Mouse (Mus musculus): ENCODE measurements at regions not wholly inside any gene's neighbourhood (a gene's known extent, or its start where the extent isn't known, plus 50 kb on each side); places are given as distances from the start of the nearest gene placed in this dataset.
"Not testable (repeated sequence)": the region's sequence is repeated elsewhere in the genome, so short reads cannot be mapped to it uniquely, and the experiment has no call there.

GRCm38 (mm10) chr12:15449484-15449883, 367.2 kb downstream of the Trib2 start:
- DNase-seq (ENCODE audit: extremely low read depth, insufficient read length, low spot score), result no peak

- no peak for DNase-seq (ENCODE audit: extremely low read depth, insufficient read length, low spot score)
These were observed 400.4 kb downstream of the Trib2 start for GRCm38 (mm10) chr12:15416180-15416766.

- no peak for DNase-seq (ENCODE audit: extremely low read depth, insufficient read length, low spot score)
These were observed 406.3 kb downstream of the Trib2 start for GRCm38 (mm10) chr12:15410419-15410818.

- DNase-seq (ENCODE audit: extremely low read depth, insufficient read length, low spot score), result not testable (repeated sequence)
These were observed 409.1 kb downstream of the Trib2 start for GRCm38 (mm10) chr12:15407577-15407976.

- DNase-seq (ENCODE audit: extremely low read depth, insufficient read length, low spot score), result no peak
These were observed 424.1 kb downstream of the Trib2 start for GRCm38 (mm10) chr12:15392641-15393040.

- DNase-seq (ENCODE audit: extremely low read depth, insufficient read length, low spot score), result no peak
These were observed 428.1 kb downstream of the Trib2 start for GRCm38 (mm10) chr12:15388574-15388973.

GRCm38 (mm10) chr12:15357808-15358207, 458.9 kb downstream of the Trib2 start:
- DNase-seq (ENCODE audit: extremely low read depth, insufficient read length, low spot score), result no peak

- no peak for DNase-seq (ENCODE audit: extremely low read depth, insufficient read length, low spot score)
These were observed 495.8 kb downstream of the Trib2 start for GRCm38 (mm10) chr12:15320697-15321449.

- no peak for DNase-seq (ENCODE audit: extremely low read depth, insufficient read length, low spot score)
These were observed 497.1 kb downstream of the Trib2 start for GRCm38 (mm10) chr12:15319647-15320046.

- no peak for DNase-seq (ENCODE audit: extremely low read depth, insufficient read length, low spot score)
These were observed 521.8 kb downstream of the Trib2 start for GRCm38 (mm10) chr12:15294898-15295297.

- DNase-seq (ENCODE audit: extremely low read depth, insufficient read length, low spot score), result no peak
These were observed 554.6 kb downstream of the Trib2 start for GRCm38 (mm10) chr12:15262165-15262564.

- no peak for DNase-seq (ENCODE audit: extremely low read depth, insufficient read length, low spot score)
These were observed 555.1 kb downstream of the Trib2 start for GRCm38 (mm10) chr12:15261604-15262003.

- no peak for DNase-seq (ENCODE audit: extremely low read depth, insufficient read length, low spot score)
These were observed 555.8 kb downstream of the Trib2 start for GRCm38 (mm10) chr12:15260907-15261415.

- no peak for DNase-seq (ENCODE audit: extremely low read depth, insufficient read length, low spot score)
These were observed 571.8 kb downstream of the Trib2 start for GRCm38 (mm10) chr12:15244966-15245365.

- DNase-seq (ENCODE audit: extremely low read depth, insufficient read length, low spot score), result no peak
These were observed 594.1 kb downstream of the Trib2 start for GRCm38 (mm10) chr12:15222497-15223170.

- no peak for DNase-seq (ENCODE audit: extremely low read depth, insufficient read length, low spot score)
These were observed 598.2 kb downstream of the Trib2 start for GRCm38 (mm10) chr12:15218504-15218903.

- DNase-seq (ENCODE audit: extremely low read depth, insufficient read length, low spot score), result no peak
These were observed 600.5 kb downstream of the Trib2 start for GRCm38 (mm10) chr12:15216180-15216579.

GRCm38 (mm10) chr12:15174411-15175041, 642.2 kb downstream of the Trib2 start:
- DNase-seq (ENCODE audit: extremely low read depth, insufficient read length, low spot score), result no peak

- no peak for DNase-seq (ENCODE audit: extremely low read depth, insufficient read length, low spot score)
These were observed 654.1 kb downstream of the Trib2 start for GRCm38 (mm10) chr12:15162605-15163004.

GRCm38 (mm10) chr12:15161864-15162263, 654.9 kb downstream of the Trib2 start:
- no peak for DNase-seq (ENCODE audit: extremely low read depth, insufficient read length, low spot score)

- DNase-seq (ENCODE audit: extremely low read depth, insufficient read length, low spot score), result no peak
These were observed 656.2 kb downstream of the Trib2 start for GRCm38 (mm10) chr12:15160478-15160998.
